Mouse (Mus musculus): ENCODE results near the gene Myadml2.

DNA sequence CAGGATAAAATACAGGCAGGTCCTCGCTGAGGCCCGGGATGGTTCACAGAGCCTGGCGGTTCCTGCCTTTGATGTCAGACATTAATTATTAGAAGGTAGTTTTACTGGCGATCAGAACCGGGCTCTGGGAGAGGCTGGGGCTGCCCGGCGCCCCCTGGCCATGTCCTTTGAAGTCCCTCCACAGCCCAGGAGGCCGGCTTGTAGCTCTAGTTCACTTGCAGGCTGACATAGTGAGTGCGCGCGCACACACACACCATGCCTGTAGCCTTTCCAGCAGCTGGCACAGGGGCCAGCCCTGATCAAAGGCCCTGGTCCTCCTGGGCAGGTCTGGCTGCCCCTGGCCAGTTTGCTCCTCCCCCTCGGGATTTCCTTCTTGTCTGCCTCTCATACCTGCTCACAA, 47.7 kb upstream of the Myadml2 start:
- TF ChIP-seq POLR2A (IDR thresholded peaks at IDR 0.05; ENCODE audit: control insufficient read depth in 1 of 2, insufficient read depth in 1 of 2, low read depth in 1 of 2, low read length in 2 of 2, poor library complexity in 1 of 2) (no peak), CTCF (IDR thresholded peaks at IDR 0.05 in 2 of 3, conservative IDR thresholded peaks at IDR 0.05 in 1 of 3; ENCODE audit: control insufficient read depth in 1 of 3, insufficient read depth in 1 of 3, low read depth in 2 of 3, low read length in 3 of 3, poor library complexity in 1 of 3, severe bottlenecking in 1 of 3) (no peak), MAZ (IDR thresholded peaks at IDR 0.05; ENCODE audit: low read depth, low read length) (no peak), USF1 (IDR thresholded peaks at IDR 0.05; ENCODE audit: low read depth, low read length) (no peak), KAT2A (conservative IDR thresholded peaks at IDR 0.05; ENCODE audit: low read depth, low read length) (no peak), GABPA (IDR thresholded peaks at IDR 0.05; ENCODE audit: low read depth, low read length) (no peak), MAFK (IDR thresholded peaks at IDR 0.05; ENCODE audit: borderline replicate concordance, low read depth, low read length) (no peak), NRF1 (IDR thresholded peaks at IDR 0.05; ENCODE audit: insufficient read depth, low read depth, low read length, poor library complexity, severe bottlenecking) (no peak), TAL1 (IDR thresholded peaks at IDR 0.05; ENCODE audit: low read length) (no peak), USF2 (IDR thresholded peaks at IDR 0.05; ENCODE audit: borderline replicate concordance in 1 of 2, insufficient read depth in 1 of 2, low read depth in 1 of 2, low read length in 2 of 2) (no peak)

All from MEL (cell line).